Mouse (Mus musculus): Measurements from ENCODE around the gene Olfr467.

- TF ChIP-seq POLR2A (IDR thresholded peaks at IDR 0.05; ENCODE audit: low read depth, low read length) = no peak
- TF ChIP-seq CTCF (IDR thresholded peaks at IDR 0.05; ENCODE audit: borderline replicate concordance, insufficient read depth, low read length) = no peak
These were observed 29.7 kb downstream of the Olfr467 start for GRCm38 (mm10) chr7:107841719-107842118.

Data from embryonic fibroblast, embryonic 13.5 days (primary cell).